In the genomic region with DNA sequence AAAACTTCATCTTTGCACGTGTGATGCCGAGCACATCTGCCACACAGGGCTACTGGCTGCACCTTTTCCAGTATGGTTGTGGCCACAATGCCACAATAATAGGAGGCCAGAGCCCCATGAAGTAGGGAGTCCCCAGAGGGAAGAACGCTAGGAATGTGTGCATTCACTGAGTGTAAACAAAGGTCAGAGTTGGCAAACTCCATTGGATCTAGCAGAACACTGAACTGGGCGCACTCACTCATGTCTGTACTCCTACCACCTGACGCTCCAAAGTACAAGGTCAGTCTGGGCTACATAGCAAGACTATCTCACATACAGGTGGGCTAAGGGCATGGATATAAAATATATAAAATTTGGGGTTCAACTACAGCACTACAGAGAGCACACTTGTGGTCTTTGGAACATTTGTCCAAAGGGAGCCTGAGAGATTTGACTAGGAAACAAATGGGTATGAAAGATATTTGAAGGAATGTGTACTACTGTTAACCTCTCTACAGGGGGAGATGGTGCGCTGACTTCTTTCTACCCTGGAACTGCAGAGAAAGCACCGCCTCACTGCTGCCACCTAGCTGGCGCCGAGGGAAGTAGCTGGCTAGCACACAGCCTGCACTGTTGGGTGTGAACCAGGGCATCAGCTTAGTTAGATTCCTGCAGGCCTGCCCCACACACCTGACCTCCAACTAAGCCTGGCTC, we compare ENCODE assay signal across 8 mouse cellular contexts. TPM values are rescaled to one million over a fixed set of nuclear protein-coding genes. Genes with fewer than 3 reads are reported as not detected.
DNase-seq lines count a peak whose midpoint lies in the region; ATAC-seq and TF ChIP-seq lines count a peak whose summit lies in the region.

No protein-coding gene starts in this region.

- H3K4me2 ChIP-seq in hindbrain, embryonic 11.5 days (replicated peaks; ENCODE audit: low read depth, low read length): no peak overlapping the region
- H3K4me2 ChIP-seq in hindbrain, embryonic 13.5 days: no peak overlapping the region
- H3K4me2 ChIP-seq in intestine, embryonic 16.5 days (ENCODE audit: low read depth, low read length): no peak overlapping the region
- no peak overlapping the region for H3K4me2 ChIP-seq in limb, embryonic 13.5 days (replicated peaks)
- no peak overlapping the region for H3K4me2 ChIP-seq in stomach, postnatal 0 days (replicated peaks; ENCODE audit: low read depth)

- 0 out of 2 replicates have a peak, but pooled peaks cover 3% of the 10 kb centered on the region for H3K36me3 ChIP-seq in hindbrain, embryonic 11.5 days (ENCODE audit: control insufficient read depth, insufficient read depth, low read length)
- H3K36me3 ChIP-seq in hindbrain, embryonic 13.5 days: peaks cover 58% of the 10 kb centered on the region
- peaks cover 19% of the 10 kb centered on the region for H3K36me3 ChIP-seq in intestine, embryonic 16.5 days (ENCODE audit: control insufficient read depth, insufficient read depth, low read length)
- peaks cover 55% of the 10 kb centered on the region for H3K36me3 ChIP-seq in limb, embryonic 13.5 days
- H3K36me3 ChIP-seq in stomach, postnatal 0 days (ENCODE audit: control insufficient read depth, insufficient read depth, low read length): peaks cover 27% of the 10 kb centered on the region

- no peak for ATAC-seq in hindbrain, embryonic 11.5 days (ENCODE audit: low FRiP score)
- ATAC-seq in hindbrain, embryonic 13.5 days (ENCODE audit: low FRiP score): no peak
- ATAC-seq in intestine, embryonic 16.5 days: 0 out of 2 replicates have a peak, but pooled peaks have one; percentile 62
- ATAC-seq in limb, embryonic 13.5 days (ENCODE audit: low FRiP score, low read depth): peak; percentile 28; the same call in 1 of the 2 replicates
- peak; percentile 92 for ATAC-seq in monocyte, adult 5-6 weeks (replicated peaks; ENCODE audit: insufficient number of reproducible peaks, low FRiP score, low TSS enrichment, poor library complexity, severe bottlenecking)
- peak; percentile 85 for ATAC-seq in stomach, postnatal 0 days (ENCODE audit: low FRiP score, low TSS enrichment)

- no peak for TF ChIP-seq EP300 in stomach, postnatal 0 days (optimal IDR thresholded peaks at IDR 0.05)

- no peaks in the 10 kb centered on the region for H3K27me3 ChIP-seq in hindbrain, embryonic 11.5 days (ENCODE audit: control insufficient read depth, insufficient read depth, low read length)
- H3K27me3 ChIP-seq in hindbrain, embryonic 13.5 days: no peaks in the 10 kb centered on the region
- H3K27me3 ChIP-seq in intestine, embryonic 16.5 days (replicated peaks; ENCODE audit: control insufficient read depth, insufficient read depth, low read length): no peaks in the 10 kb centered on the region
- H3K27me3 ChIP-seq in limb, embryonic 13.5 days: no peaks in the 10 kb centered on the region
- no peaks in the 10 kb centered on the region for H3K27me3 ChIP-seq in stomach, postnatal 0 days (ENCODE audit: control insufficient read depth, insufficient read depth, low read length)

- DNase-seq in hindbrain, embryonic 11.5 days (ENCODE audit: low spot score): peak; percentile 78
- DNase-seq in cerebellum, adult 9-11 months: peak; percentile 66
- DNase-seq in gastrocnemius, adult 2 months: peak; percentile 83
- DNase-seq in stomach, postnatal 0 days (ENCODE audit: low spot score): peak; percentile 91

- peak; percentile 97 for TF ChIP-seq CTCF in gastrocnemius, adult 2 months (IDR thresholded peaks at IDR 0.05)
- peak; percentile 99 for TF ChIP-seq CTCF in stomach, postnatal 0 days (IDR thresholded peaks at IDR 0.05; ENCODE audit: low read depth)

- intact Hi-C loops in gastrocnemius, adult 2 months (cut with DNase I): no loop called here

- H3K4me1 ChIP-seq in hindbrain, embryonic 11.5 days (replicated peaks; ENCODE audit: control insufficient read depth, insufficient read depth, low read length): no peaks in the 10 kb centered on the region
- no peaks in the 10 kb centered on the region for H3K4me1 ChIP-seq in hindbrain, embryonic 13.5 days (replicated peaks)
- no peaks in the 10 kb centered on the region for H3K4me1 ChIP-seq in intestine, embryonic 16.5 days (ENCODE audit: control insufficient read depth, insufficient read depth, low read length)
- no peaks in the 10 kb centered on the region for H3K4me1 ChIP-seq in limb, embryonic 13.5 days
- H3K4me1 ChIP-seq in stomach, postnatal 0 days (replicated peaks; ENCODE audit: control insufficient read depth, insufficient read depth): no peaks in the 10 kb centered on the region

- H3K9ac ChIP-seq in hindbrain, embryonic 11.5 days (ENCODE audit: low read depth, low read length): no peak overlapping the region
- no peak overlapping the region for H3K9ac ChIP-seq in hindbrain, embryonic 13.5 days
- no peak overlapping the region for H3K9ac ChIP-seq in intestine, embryonic 16.5 days (ENCODE audit: low read depth, low read length)
- no peak overlapping the region for H3K9ac ChIP-seq in limb, embryonic 13.5 days
- no peak overlapping the region for H3K9ac ChIP-seq in stomach, postnatal 0 days (ENCODE audit: low read length)

- no peaks in the 10 kb centered on the region for H3K9me3 ChIP-seq in hindbrain, embryonic 11.5 days (ENCODE audit: control insufficient read depth, low read length)
- no peaks in the 10 kb centered on the region for H3K9me3 ChIP-seq in hindbrain, embryonic 13.5 days
- H3K9me3 ChIP-seq in intestine, embryonic 16.5 days (ENCODE audit: control insufficient read depth, low read length): no peaks in the 10 kb centered on the region
- H3K9me3 ChIP-seq in limb, embryonic 13.5 days: no peaks in the 10 kb centered on the region
- no peaks in the 10 kb centered on the region for H3K9me3 ChIP-seq in stomach, postnatal 0 days (ENCODE audit: control insufficient read depth, low read length)

- no peak overlapping the region for H3K27ac ChIP-seq in hindbrain, embryonic 11.5 days (ENCODE audit: low read depth, low read length)
- no peak overlapping the region for H3K27ac ChIP-seq in hindbrain, embryonic 13.5 days
- no peak overlapping the region for H3K27ac ChIP-seq in gastrocnemius, adult 2 months
- no peak overlapping the region for H3K27ac ChIP-seq in intestine, embryonic 16.5 days (ENCODE audit: low read length)
- no peak overlapping the region for H3K27ac ChIP-seq in limb, embryonic 13.5 days
- H3K27ac ChIP-seq in stomach, postnatal 0 days (replicated peaks): no peak overlapping the region

- no peak overlapping the region for H3K4me3 ChIP-seq in hindbrain, embryonic 11.5 days (ENCODE audit: low read depth, low read length)
- no peak overlapping the region for H3K4me3 ChIP-seq in hindbrain, embryonic 13.5 days
- H3K4me3 ChIP-seq in gastrocnemius, adult 2 months: no peak overlapping the region
- no peak overlapping the region for H3K4me3 ChIP-seq in intestine, embryonic 16.5 days (ENCODE audit: low read length)
- H3K4me3 ChIP-seq in limb, embryonic 13.5 days: no peak overlapping the region
- no peak overlapping the region for H3K4me3 ChIP-seq in stomach, postnatal 0 days (ENCODE audit: low read depth, low read length)

- 56% methylated on average over 9 of the region's 9 CpGs for WGBS in hindbrain, embryonic 11.5 days
- 53% methylated on average over 9 of the region's 9 CpGs for WGBS in hindbrain, embryonic 13.5 days
- 56% methylated on average over 9 of the region's 9 CpGs for WGBS in intestine, embryonic 16.5 days
- 55% methylated on average over 9 of the region's 9 CpGs for WGBS in limb, embryonic 13.5 days
- 50% methylated on average over 9 of the region's 9 CpGs for WGBS in stomach, postnatal 0 days

RNA-seq across cellular contexts. Expression of gene Pld6, which starts 9.1 kb away (rescaled TPM):
- polyA plus RNA-seq in hindbrain, embryonic 11.5 days (2014; fragmentation: Nextera tagmentation; extraction: Ambion mirVana): 0.31 and 0.47 TPM in 2 replicates
- 4.7 and 5.0 TPM in 2 replicates for polyA plus RNA-seq in hindbrain, embryonic 13.5 days (2015; fragmentation: Nextera tagmentation; extraction: Ambion mirVana)
- not detected for total RNA-seq in gastrocnemius, adult 2 months (2021)
- 2.7 and 4.0 TPM in 2 replicates for polyA plus RNA-seq in intestine, embryonic 16.5 days (2015; fragmentation: Nextera tagmentation; extraction: Ambion mirVana)
- 4.7 and 4.9 TPM in 2 replicates for polyA plus RNA-seq in limb, embryonic 13.5 days (2015; fragmentation: Nextera tagmentation; extraction: Ambion mirVana)
- not detected in 3 replicates for total RNA-seq in monocyte, adult 5-6 weeks (2017)
- polyA plus RNA-seq in stomach, postnatal 0 days (2015; fragmentation: Nextera tagmentation; extraction: Ambion mirVana): 5.9 and 6.7 TPM in 2 replicates

RNA-seq across cellular contexts. Expression of gene Flcn, which starts 31.5 kb away (rescaled TPM):
- 25.9 and 26.4 TPM in 2 replicates for polyA plus RNA-seq in hindbrain, embryonic 11.5 days (2014; fragmentation: Nextera tagmentation; extraction: Ambion mirVana)
- polyA plus RNA-seq in hindbrain, embryonic 13.5 days (2015; fragmentation: Nextera tagmentation; extraction: Ambion mirVana): 39.6 and 41.0 TPM in 2 replicates
- total RNA-seq in gastrocnemius, adult 2 months (2021): 10 to 100 TPM; 46.3 to 51.3 TPM
- polyA plus RNA-seq in intestine, embryonic 16.5 days (2015; fragmentation: Nextera tagmentation; extraction: Ambion mirVana): 46.5 and 51.6 TPM in 2 replicates
- 38.4 and 40.8 TPM in 2 replicates for polyA plus RNA-seq in limb, embryonic 13.5 days (2015; fragmentation: Nextera tagmentation; extraction: Ambion mirVana)
- 20.4 to 40.6 TPM (median 27.9 TPM) in 3 replicates for total RNA-seq in monocyte, adult 5-6 weeks (2017)
- 16.1 and 16.9 TPM in 2 replicates for polyA plus RNA-seq in stomach, postnatal 0 days (2015; fragmentation: Nextera tagmentation; extraction: Ambion mirVana)

Comparison
In these comparisons a context has a peak if more than half of its experiments do, and no peak if none do; other contexts are left out.
1. ATAC-seq: peak in intestine, embryonic 16.5 days (single experiment), limb, embryonic 13.5 days (single experiment), monocyte, adult 5-6 weeks (single experiment) and stomach, postnatal 0 days (single experiment); none in hindbrain, embryonic 11.5 days (single experiment) and hindbrain, embryonic 13.5 days (single experiment).
2. Peak in every context shown above with its lines, with median percentiles within 50 percentile points of each other: DNase-seq.